Mouse (Mus musculus): ENCODE results near the gene B4galt1. TPM values are rescaled to one million over a fixed set of nuclear protein-coding genes. Genes with fewer than 3 reads are reported as not detected.

B4galt1 gene
- polyA plus RNA-seq, 1 experiment from 2014 or later = 20.3 TPM

GRCm38 (mm10) chr4:40847160-40847559 is 6.6 kb downstream of the B4galt1 start:
- H3K9me3 ChIP-seq (replicated peaks) = no peaks in the 10 kb centered on the region
- H3K4me2 ChIP-seq (replicated peaks) = no peak overlapping the region
- no peak for ATAC-seq (ENCODE audit: low FRiP score)
- H3K27me3 ChIP-seq = no peaks in the 10 kb centered on the region
- H3K27ac ChIP-seq = no peak overlapping the region
- peaks cover 37% of the 10 kb centered on the region for H3K4me1 ChIP-seq
- no peak overlapping the region for H3K4me3 ChIP-seq
- 91% methylated on average over 4 of the region's 4 CpGs for WGBS
- no peaks in the 10 kb centered on the region for H3K36me3 ChIP-seq
- H3K9ac ChIP-seq = no peak overlapping the region

DNA sequence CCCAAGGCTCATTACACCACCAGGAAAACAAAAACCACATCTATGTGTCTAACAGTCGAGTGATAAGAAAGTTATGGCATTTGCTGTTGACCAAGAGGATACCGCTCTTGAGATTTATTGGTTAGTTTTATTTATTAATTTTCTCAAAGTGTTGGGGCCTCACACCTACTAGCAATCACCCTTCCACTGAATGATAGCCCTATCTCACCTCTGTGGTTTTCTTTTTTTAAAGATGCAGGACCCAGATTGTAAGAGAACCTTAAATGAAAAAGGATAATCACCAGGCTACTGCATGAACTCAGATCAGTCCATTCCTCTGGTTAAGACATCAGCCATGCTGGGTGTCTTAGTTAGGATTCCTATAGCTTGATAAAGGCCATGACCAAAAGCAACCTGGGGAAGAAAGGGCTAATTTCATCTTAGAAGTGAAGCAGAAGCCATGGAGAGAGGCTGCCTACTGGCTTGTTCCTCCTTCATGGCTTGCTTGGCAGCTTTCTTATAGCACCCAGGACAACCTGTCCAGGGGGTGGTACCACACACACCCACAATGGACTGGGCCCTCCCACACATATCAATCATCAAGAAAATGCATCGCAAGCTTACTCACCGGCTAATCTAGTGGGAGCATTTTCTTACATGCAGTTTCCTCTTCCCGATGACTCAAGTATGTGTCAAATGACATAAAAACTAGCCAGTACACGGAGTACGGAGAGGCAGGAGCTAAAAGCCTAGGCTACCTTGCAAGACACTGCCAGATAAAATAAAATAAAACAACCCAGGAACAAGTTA is 7.5 kb downstream of the B4galt1 start:
- peaks cover 29% of the 10 kb centered on the region for H3K4me1 ChIP-seq
- no peak overlapping the region for H3K27ac ChIP-seq
- H3K9ac ChIP-seq = no peak overlapping the region
- WGBS = 82% methylated on average over 7 of the region's 7 CpGs
- no peaks in the 10 kb centered on the region for H3K36me3 ChIP-seq
- no peaks in the 10 kb centered on the region for H3K9me3 ChIP-seq (replicated peaks)
- no peak overlapping the region for H3K4me2 ChIP-seq (replicated peaks)
- no peak for ATAC-seq (ENCODE audit: low FRiP score)
- H3K4me3 ChIP-seq = no peak overlapping the region
- H3K27me3 ChIP-seq = no peaks in the 10 kb centered on the region

GRCm38 (mm10) chr4:40844811-40845751 is 8.7 kb downstream of the B4galt1 start:
- Histone ChIP-seq H3K4me3 (no peak overlapping the region), H3K27ac (peak overlapping the region; percentile 46; the same call in 1 of the 2 replicates)
- no peak for ATAC-seq (ENCODE audit: low FRiP score)

DNA sequence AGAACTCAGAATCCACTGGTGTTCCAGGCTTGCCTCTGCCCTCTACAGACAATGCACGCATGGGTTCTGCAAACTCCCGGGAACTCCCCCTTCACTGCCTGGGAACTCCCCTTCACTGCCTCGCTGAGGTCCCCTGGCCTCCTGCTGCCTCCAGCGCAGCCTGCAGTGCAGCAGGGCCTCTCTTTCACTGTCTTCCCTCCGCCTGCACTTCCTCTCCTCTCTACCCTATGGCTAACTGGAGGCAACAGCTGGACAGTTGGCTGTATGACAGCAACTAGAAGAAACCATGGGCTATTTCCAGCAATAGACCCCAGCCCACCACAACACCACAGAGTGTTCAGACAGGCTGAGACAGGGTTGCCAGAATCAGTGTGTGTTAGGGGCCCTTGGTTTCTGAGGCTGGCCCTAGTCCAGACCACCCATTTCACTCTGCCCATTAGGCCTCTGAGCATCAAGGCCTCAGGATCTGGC is 9.5 kb downstream of the B4galt1 start:
- no peaks in the 10 kb centered on the region for H3K27me3 ChIP-seq
- peaks cover 19% of the 10 kb centered on the region for H3K4me1 ChIP-seq
- ATAC-seq (ENCODE audit: low FRiP score) = no peak
- H3K36me3 ChIP-seq = no peaks in the 10 kb centered on the region
- WGBS = 17% methylated on average over 5 of the region's 5 CpGs
- no peak overlapping the region for H3K4me3 ChIP-seq
- H3K9ac ChIP-seq = no peak overlapping the region
- no peak overlapping the region; the same call in 1 of the 2 replicates for H3K4me2 ChIP-seq (replicated peaks)
- peak overlapping the region; percentile 68; the same call in 1 of the 2 replicates for H3K27ac ChIP-seq
- H3K9me3 ChIP-seq (replicated peaks) = no peaks in the 10 kb centered on the region

More at GRCm38 (mm10) chr4:40844811-40845751, 8.7 kb downstream of the B4galt1 start:
- peaks cover 19% of the 10 kb centered on the region for H3K4me1 ChIP-seq
- no peaks in the 10 kb centered on the region for H3K36me3 ChIP-seq
- no peaks in the 10 kb centered on the region for H3K27me3 ChIP-seq
- H3K9me3 ChIP-seq (replicated peaks) = no peaks in the 10 kb centered on the region
- H3K9ac ChIP-seq = no peak overlapping the region
- H3K4me2 ChIP-seq (replicated peaks) = no peak overlapping the region
- 58% methylated on average over 12 of the region's 12 CpGs for WGBS

DNA sequence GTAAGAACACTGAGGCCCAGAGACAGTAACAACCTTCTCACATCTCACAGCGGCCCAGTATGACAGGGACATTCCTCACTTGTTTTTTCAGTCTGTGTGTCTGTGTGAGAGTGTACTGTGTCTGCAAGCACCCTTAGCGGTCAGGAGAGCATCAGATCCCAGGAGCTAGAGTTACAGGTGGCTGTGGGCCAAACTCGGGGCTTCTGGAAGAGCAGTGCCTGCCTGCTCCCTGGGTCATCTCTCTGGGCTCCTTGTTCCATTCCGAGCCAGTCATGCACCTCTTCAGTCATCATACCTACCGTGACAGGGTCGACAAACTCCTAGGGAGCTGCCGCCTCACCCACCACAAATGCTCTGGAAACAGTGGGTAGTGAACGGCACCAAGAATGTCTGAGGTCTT is 10.1 kb downstream of the B4galt1 start:
- H3K4me2 ChIP-seq (replicated peaks) = no peak overlapping the region
- peaks cover 19% of the 10 kb centered on the region for H3K4me1 ChIP-seq
- no peak overlapping the region for H3K9ac ChIP-seq
- H3K27ac ChIP-seq = peak overlapping the region; percentile 68; the same call in 1 of the 2 replicates
- H3K9me3 ChIP-seq (replicated peaks) = no peaks in the 10 kb centered on the region
- H3K27me3 ChIP-seq = no peaks in the 10 kb centered on the region
- no peaks in the 10 kb centered on the region for H3K36me3 ChIP-seq
- WGBS = 70% methylated on average over 8 of the region's 8 CpGs
- no peak for ATAC-seq (ENCODE audit: low FRiP score)
- H3K4me3 ChIP-seq = no peak overlapping the region

- no peak for ATAC-seq (ENCODE audit: low FRiP score)
- Histone ChIP-seq H3K4me3 (no peak overlapping the region), H3K4me1 (peaks cover 24% of the 10 kb centered on the region), H3K36me3 (no peaks in the 10 kb centered on the region), H3K9ac (no peak overlapping the region), H3K27me3 (no peaks in the 10 kb centered on the region), H3K9me3 (replicated peaks) (no peaks in the 10 kb centered on the region), H3K27ac (no peak overlapping the region), H3K4me2 (replicated peaks) (no peak overlapping the region)
- WGBS = 91% methylated on average over 2 of the region's 2 CpGs
Measured at GRCm38 (mm10) chr4:40840448-40840847, 13.4 kb downstream of the B4galt1 start.

- H3K9ac ChIP-seq = no peak overlapping the region
- no peak overlapping the region for H3K4me2 ChIP-seq (replicated peaks)
- H3K9me3 ChIP-seq (replicated peaks) = no peaks in the 10 kb centered on the region
- WGBS = 86% methylated on average over 12 of the region's 12 CpGs
- no peaks in the 10 kb centered on the region for H3K27me3 ChIP-seq
- H3K4me3 ChIP-seq = no peak overlapping the region
- no peaks in the 10 kb centered on the region for H3K36me3 ChIP-seq
- peaks cover 14% of the 10 kb centered on the region for H3K4me1 ChIP-seq
- no peak overlapping the region for H3K27ac ChIP-seq
- no peak for ATAC-seq (ENCODE audit: low FRiP score)
Measured at GRCm38 (mm10) chr4:40839251-40839650, 14.6 kb downstream of the B4galt1 start.

GRCm38 (mm10) chr4:40837451-40838285 is 16.1 kb downstream of the B4galt1 start:
- no peaks in the 10 kb centered on the region for H3K27me3 ChIP-seq
- H3K9ac ChIP-seq = no peak overlapping the region
- no peak overlapping the region for H3K27ac ChIP-seq
- H3K4me1 ChIP-seq = peaks cover 7% of the 10 kb centered on the region; the same call in 1 of the 2 replicates
- no peaks in the 10 kb centered on the region for H3K9me3 ChIP-seq (replicated peaks)
- no peak overlapping the region for H3K4me2 ChIP-seq (replicated peaks)
- H3K36me3 ChIP-seq = no peaks in the 10 kb centered on the region
- 77% methylated on average over 10 of the region's 10 CpGs for WGBS
- ATAC-seq (ENCODE audit: low FRiP score) = no peak
- H3K4me3 ChIP-seq = no peak overlapping the region

GRCm38 (mm10) chr4:40837008-40837407 is 16.8 kb downstream of the B4galt1 start:
- Histone ChIP-seq H3K9me3 (replicated peaks) (no peaks in the 10 kb centered on the region), H3K9ac (no peak overlapping the region), H3K4me1 (peaks cover 7% of the 10 kb centered on the region; the same call in 1 of the 2 replicates), H3K4me2 (replicated peaks) (no peak overlapping the region), H3K27me3 (no peaks in the 10 kb centered on the region), H3K4me3 (no peak overlapping the region), H3K36me3 (no peaks in the 10 kb centered on the region), H3K27ac (no peak overlapping the region)
- whole genome bisulfite sequencing = 85% methylated on average over 3 of the region's 3 CpGs
- ATAC-seq (ENCODE audit: low FRiP score) = no peak

DNA sequence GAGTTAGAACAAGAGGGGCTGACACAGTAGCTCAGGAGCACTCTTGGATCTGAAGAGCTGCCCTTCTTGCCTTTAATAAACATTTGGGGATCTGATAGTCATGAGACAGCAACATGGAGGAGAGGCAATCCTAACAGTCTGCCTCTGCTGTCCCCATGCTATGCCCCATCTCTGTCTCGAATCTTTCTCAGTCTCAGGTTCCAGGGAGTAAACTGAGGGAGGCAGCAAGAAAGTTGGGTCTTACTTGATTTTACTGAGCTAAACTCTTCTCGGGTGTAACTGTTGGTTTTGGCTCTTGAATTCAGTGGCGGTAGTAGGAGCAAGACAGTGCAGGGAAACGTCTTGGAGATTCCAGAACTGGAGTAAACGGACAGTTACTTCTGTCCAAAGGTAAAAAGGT is 18.9 kb downstream of the B4galt1 start:
- H3K4me3 ChIP-seq = no peak overlapping the region
- H3K27me3 ChIP-seq = no peaks in the 10 kb centered on the region
- no peak for ATAC-seq (ENCODE audit: low FRiP score)
- no peak overlapping the region for H3K27ac ChIP-seq
- no peak overlapping the region for H3K4me2 ChIP-seq (replicated peaks)
- H3K9ac ChIP-seq = no peak overlapping the region
- no peaks in the 10 kb centered on the region for H3K36me3 ChIP-seq
- H3K4me1 ChIP-seq = peaks cover 7% of the 10 kb centered on the region; the same call in 1 of the 2 replicates
- no peaks in the 10 kb centered on the region for H3K9me3 ChIP-seq (replicated peaks)
- 86% methylated on average over 5 of the region's 5 CpGs for WGBS

- Histone ChIP-seq H3K27ac (no peak overlapping the region), H3K4me1 (peaks cover 7% of the 10 kb centered on the region; the same call in 1 of the 2 replicates), H3K27me3 (no peaks in the 10 kb centered on the region), H3K4me3 (no peak overlapping the region), H3K9me3 (replicated peaks) (no peaks in the 10 kb centered on the region), H3K36me3 (no peaks in the 10 kb centered on the region), H3K9ac (no peak overlapping the region), H3K4me2 (replicated peaks) (no peak overlapping the region)
- WGBS = 89% methylated on average over 4 of the region's 4 CpGs
- ATAC-seq (ENCODE audit: low FRiP score) = no peak
Measured at GRCm38 (mm10) chr4:40834232-40834786, 19.5 kb downstream of the B4galt1 start.

Data from hindbrain, embryonic 12.5 days (tissue).